Mouse (Mus musculus): ENCODE results near the gene Galnt18. TPM values are rescaled to one million over a fixed set of nuclear protein-coding genes. Genes with fewer than 3 reads are reported as not detected.

Gene Galnt18
- polyA plus RNA-seq, 1 experiment, result 27.9 TPM

GRCm38 (mm10) chr7:111663139-111664073 lies 116.4 kb downstream of the Galnt18 start:
- peaks cover 8% of the 10 kb centered on the region for H3K4me1 ChIP-seq (ENCODE audit: control insufficient read depth, insufficient read depth, low read length)
- no peak overlapping the region for H3K4me3 ChIP-seq (ENCODE audit: insufficient read depth, low read length)
- H3K27ac ChIP-seq (ENCODE audit: insufficient read depth, low read length), result no peak overlapping the region; the same call in 1 of the 2 replicates
- TF ChIP-seq CTCF (IDR thresholded peaks at IDR 0.05; ENCODE audit: extremely low read depth, insufficient read depth, low read length), result no peak
- no peak for TF ChIP-seq POLR2A (IDR thresholded peaks at IDR 0.05; ENCODE audit: extremely low read depth, insufficient read depth, low read length)

GRCm38 (mm10) chr7:111658579-111658978 lies 121.2 kb downstream of the Galnt18 start:
- Histone ChIP-seq H3K27ac (ENCODE audit: insufficient read depth, low read length) (no peak overlapping the region), H3K4me1 (ENCODE audit: control insufficient read depth, insufficient read depth, low read length) (peaks cover 14% of the 10 kb centered on the region), H3K4me3 (ENCODE audit: insufficient read depth, low read length) (no peak overlapping the region)
- TF ChIP-seq POLR2A (IDR thresholded peaks at IDR 0.05; ENCODE audit: extremely low read depth, insufficient read depth, low read length) (no peak), CTCF (IDR thresholded peaks at IDR 0.05; ENCODE audit: extremely low read depth, insufficient read depth, low read length) (no peak)

- Histone ChIP-seq H3K4me3 (ENCODE audit: insufficient read depth, low read length) (no peak overlapping the region), H3K4me1 (ENCODE audit: control insufficient read depth, insufficient read depth, low read length) (peaks cover 10% of the 10 kb centered on the region), H3K27ac (ENCODE audit: insufficient read depth, low read length) (no peak overlapping the region)
- no peak for TF ChIP-seq POLR2A (IDR thresholded peaks at IDR 0.05; ENCODE audit: extremely low read depth, insufficient read depth, low read length)
- no peak for TF ChIP-seq CTCF (IDR thresholded peaks at IDR 0.05; ENCODE audit: extremely low read depth, insufficient read depth, low read length)
Observed at GRCm38 (mm10) chr7:111655002-111655401, 124.8 kb downstream of the Galnt18 start.

- H3K27ac ChIP-seq (ENCODE audit: insufficient read depth, low read length), result no peak overlapping the region
- TF ChIP-seq POLR2A (IDR thresholded peaks at IDR 0.05; ENCODE audit: extremely low read depth, insufficient read depth, low read length), result no peak
- no peak for TF ChIP-seq CTCF (IDR thresholded peaks at IDR 0.05; ENCODE audit: extremely low read depth, insufficient read depth, low read length)
- H3K4me3 ChIP-seq (ENCODE audit: insufficient read depth, low read length), result no peak overlapping the region
- peaks cover 10% of the 10 kb centered on the region for H3K4me1 ChIP-seq (ENCODE audit: control insufficient read depth, insufficient read depth, low read length)
Observed at GRCm38 (mm10) chr7:111654526-111654925, 125.3 kb downstream of the Galnt18 start.

GRCm38 (mm10) chr7:111644362-111644761 lies 135.4 kb downstream of the Galnt18 start:
- TF ChIP-seq POLR2A (IDR thresholded peaks at IDR 0.05; ENCODE audit: extremely low read depth, insufficient read depth, low read length) (no peak), CTCF (IDR thresholded peaks at IDR 0.05; ENCODE audit: extremely low read depth, insufficient read depth, low read length) (no peak)
- H3K4me3 ChIP-seq (ENCODE audit: insufficient read depth, low read length), result no peak overlapping the region
- H3K4me1 ChIP-seq (ENCODE audit: control insufficient read depth, insufficient read depth, low read length), result peaks cover 3% of the 10 kb centered on the region; the same call in 1 of the 2 replicates
- no peak overlapping the region for H3K27ac ChIP-seq (ENCODE audit: insufficient read depth, low read length)

- Histone ChIP-seq H3K4me1 (ENCODE audit: control insufficient read depth, insufficient read depth, low read length) (peaks cover 10% of the 10 kb centered on the region), H3K4me3 (ENCODE audit: insufficient read depth, low read length) (no peak overlapping the region), H3K27ac (ENCODE audit: insufficient read depth, low read length) (0 out of 2 replicates have a peak overlapping the region, but pooled peaks have one; percentile 40)
- no peak for TF ChIP-seq CTCF (IDR thresholded peaks at IDR 0.05; ENCODE audit: extremely low read depth, insufficient read depth, low read length)
Observed at GRCm38 (mm10) chr7:111638899-111639298, 140.9 kb downstream of the Galnt18 start.

GRCm38 (mm10) chr7:111638465-111638864 lies 141.3 kb downstream of the Galnt18 start:
- Histone ChIP-seq H3K4me3 (ENCODE audit: insufficient read depth, low read length) (no peak overlapping the region), H3K27ac (ENCODE audit: insufficient read depth, low read length) (0 out of 2 replicates have a peak overlapping the region, but pooled peaks have one; percentile 40), H3K4me1 (ENCODE audit: control insufficient read depth, insufficient read depth, low read length) (peaks cover 10% of the 10 kb centered on the region)
- TF ChIP-seq CTCF (IDR thresholded peaks at IDR 0.05; ENCODE audit: extremely low read depth, insufficient read depth, low read length) (no peak), POLR2A (IDR thresholded peaks at IDR 0.05; ENCODE audit: extremely low read depth, insufficient read depth, low read length) (no peak)

- H3K4me3 ChIP-seq (ENCODE audit: insufficient read depth, low read length), result no peak overlapping the region
Observed at GRCm38 (mm10) chr7:111637866-111638448, 141.8 kb downstream of the Galnt18 start.

GRCm38 (mm10) chr7:111636503-111636902 lies 143.3 kb downstream of the Galnt18 start:
- no peak overlapping the region for H3K4me3 ChIP-seq (ENCODE audit: insufficient read depth, low read length)
- TF ChIP-seq CTCF (IDR thresholded peaks at IDR 0.05; ENCODE audit: extremely low read depth, insufficient read depth, low read length) (no peak), POLR2A (IDR thresholded peaks at IDR 0.05; ENCODE audit: extremely low read depth, insufficient read depth, low read length) (no peak)
- peaks cover 10% of the 10 kb centered on the region for H3K4me1 ChIP-seq (ENCODE audit: control insufficient read depth, insufficient read depth, low read length)
- no peak overlapping the region for H3K27ac ChIP-seq (ENCODE audit: insufficient read depth, low read length)

More at GRCm38 (mm10) chr7:111637866-111638448, 141.8 kb downstream of the Galnt18 start:
- TF ChIP-seq CTCF (IDR thresholded peaks at IDR 0.05; ENCODE audit: extremely low read depth, insufficient read depth, low read length), result no peak
- TF ChIP-seq POLR2A (IDR thresholded peaks at IDR 0.05; ENCODE audit: extremely low read depth, insufficient read depth, low read length), result no peak
- Histone ChIP-seq H3K4me1 (ENCODE audit: control insufficient read depth, insufficient read depth, low read length) (peaks cover 10% of the 10 kb centered on the region), H3K27ac (ENCODE audit: insufficient read depth, low read length) (no peak overlapping the region)

Data from cortical plate, adult 2 months (tissue).